ENCODE assay signal across 8 mouse cellular contexts in genomic region chr12:31949759-31950658, GRCm38 (mm10). TPM values are rescaled to one million over a fixed set of nuclear protein-coding genes. Genes with fewer than 3 reads are reported as not detected.
DNase-seq lines count a peak whose midpoint lies in the region; ATAC-seq lines count a peak whose summit lies in the region.

Hbp1 (minus strand) TSS chr12:31950535.

- no peaks in the 10 kb centered on the region for H3K27me3 ChIP-seq in heart, embryonic 10.5 days (ENCODE audit: insufficient read depth, poor library complexity, severe bottlenecking)
- H3K27me3 ChIP-seq in kidney, embryonic 15.5 days, result no peaks in the 10 kb centered on the region

- peak within 1 kb of the TSS; percentile 73 for H3K4me2 ChIP-seq in kidney, embryonic 15.5 days

- no peaks in the 10 kb centered on the region for H3K36me3 ChIP-seq in heart, embryonic 10.5 days
- H3K36me3 ChIP-seq in kidney, embryonic 15.5 days, result no peaks in the 10 kb centered on the region

- peak within 1 kb of the TSS; percentile 100 for H3K27ac ChIP-seq in heart, embryonic 10.5 days
- peak within 1 kb of the TSS; percentile 100 for H3K27ac ChIP-seq in kidney, embryonic 15.5 days

- H3K9ac ChIP-seq in kidney, embryonic 15.5 days, result peak within 1 kb of the TSS; percentile 92

- H3K4me1 ChIP-seq in heart, embryonic 10.5 days, result 0 out of 2 replicates have a peak, but pooled peaks cover 3% of the 10 kb centered on the region
- peaks cover 4% of the 10 kb centered on the region for H3K4me1 ChIP-seq in kidney, embryonic 15.5 days

- peak; percentile 92 to 96 for DNase-seq in B cell, adult 2 months
- DNase-seq in brain, adult 2 months (ENCODE audit: low read depth, low spot score), result peak; percentile 100
- peak; percentile 100 for DNase-seq in heart, embryonic 10.5 days (ENCODE audit: low spot score)
- DNase-seq in liver, result peak; percentile 96
- DNase-seq in spleen, postnatal 4 days (ENCODE audit: low spot score in 2 of 2), result peak; percentile 94 to 96

- under 1% methylated on average over 71 of the region's 71 CpGs for WGBS in heart, embryonic 10.5 days
- WGBS in kidney, embryonic 15.5 days, result under 1% methylated on average over 63 of the region's 71 CpGs

- no peaks in the 10 kb centered on the region for H3K9me3 ChIP-seq in heart, embryonic 10.5 days
- no peaks in the 10 kb centered on the region for H3K9me3 ChIP-seq in kidney, embryonic 15.5 days (replicated peaks)

- H3K4me3 ChIP-seq in heart, embryonic 10.5 days, result peak within 1 kb of the TSS; percentile 92
- H3K4me3 ChIP-seq in kidney, embryonic 15.5 days (replicated peaks), result peak within 1 kb of the TSS; percentile 89

- ATAC-seq in erythroblast, adult 5-6 weeks (replicated peaks; ENCODE audit: low FRiP score, poor library complexity, severe bottlenecking), result peak; percentile 91
- ATAC-seq in kidney, embryonic 15.5 days (replicated peaks; ENCODE audit: low FRiP score), result peak; percentile 96
- ATAC-seq in monocyte, adult 5-6 weeks (replicated peaks; ENCODE audit: insufficient number of reproducible peaks, low FRiP score, low TSS enrichment, poor library complexity, severe bottlenecking), result peak; percentile 89

RNA-seq across cellular contexts. Expression of gene Hbp1, which starts in this region (rescaled TPM):
- 323 and 325 TPM in 2 replicates for total RNA-seq in erythroblast, adult 5-6 weeks (2015; ENCODE audit: low replicate concordance)
- 332 and 347 TPM in 2 replicates for total RNA-seq in erythroblast, adult 5-6 weeks (2017; ENCODE audit: low replicate concordance)
- polyA plus RNA-seq in heart, embryonic 10.5 days (2016; fragmentation: Nextera tagmentation; extraction: Ambion mirVana), result 84.4 and 84.7 TPM in 2 replicates
- 109 and 113 TPM in 2 replicates for polyA plus RNA-seq in kidney, embryonic 15.5 days (2015; fragmentation: Nextera tagmentation; extraction: Ambion mirVana)
- 136 to 288 TPM (median 244 TPM) in 3 replicates for total RNA-seq in monocyte, adult 5-6 weeks (2017)

Comparison
In these comparisons a context has a peak if more than half of its experiments do, and no peak if none do; other contexts are left out.
1. Peak in every context shown above with its lines: DNase-seq, ATAC-seq, H3K4me3 ChIP-seq and H3K27ac ChIP-seq.